Mouse (Mus musculus): ENCODE measurements at regions not wholly inside any gene's neighbourhood (a gene's known extent, or its start where the extent isn't known, plus 50 kb on each side); places are given as distances from the start of the nearest gene placed in this dataset.

- DNase-seq: no peak
Observed at GRCm38 (mm10) chr5:85706084-85706483, 359.3 kb downstream of the Cenpc1 start.

GRCm38 (mm10) chr5:85677872-85678271 is 387.5 kb downstream of the Cenpc1 start:
- DNase-seq: no peak

GRCm38 (mm10) chr5:85671121-85671520 is 394.3 kb downstream of the Cenpc1 start:
- DNase-seq: no peak

GRCm38 (mm10) chr5:85661487-85661886 is 403.9 kb downstream of the Cenpc1 start:
- no peak for DNase-seq

- no peak for DNase-seq
Observed at GRCm38 (mm10) chr5:85621078-85621477, 444.3 kb downstream of the Cenpc1 start.

GRCm38 (mm10) chr5:85614783-85615182 is 450.6 kb downstream of the Cenpc1 start:
- DNase-seq: no peak

GRCm38 (mm10) chr5:85612606-85613005 is 452.8 kb downstream of the Cenpc1 start:
- DNase-seq: peak; percentile 44

GRCm38 (mm10) chr5:85609104-85609503 is 456.3 kb downstream of the Cenpc1 start:
- DNase-seq: no peak

GRCm38 (mm10) chr5:85598164-85598563 is 467.2 kb downstream of the Cenpc1 start:
- DNase-seq: no peak

- no peak for DNase-seq
Observed at GRCm38 (mm10) chr5:85595082-85595447, 470.3 kb downstream of the Cenpc1 start.

GRCm38 (mm10) chr5:85594413-85595081 is 470.8 kb downstream of the Cenpc1 start:
- no peak for DNase-seq

GRCm38 (mm10) chr5:85592236-85592635 is 473.1 kb downstream of the Cenpc1 start:
- DNase-seq: no peak

- DNase-seq: peak; percentile 25
Observed at GRCm38 (mm10) chr5:85586727-85587126, 478.7 kb downstream of the Cenpc1 start.

GRCm38 (mm10) chr5:85572531-85572930 is 492.9 kb downstream of the Cenpc1 start:
- no peak for DNase-seq

- no peak for DNase-seq
Observed at GRCm38 (mm10) chr5:85571967-85572366, 493.4 kb downstream of the Cenpc1 start.

GRCm38 (mm10) chr5:85571381-85571780 is 494.0 kb downstream of the Cenpc1 start:
- no peak for DNase-seq

- DNase-seq: no peak
Observed at GRCm38 (mm10) chr5:85536329-85536728, 529.1 kb downstream of the Cenpc1 start.

GRCm38 (mm10) chr5:85525385-85526194 is 539.8 kb downstream of the Cenpc1 start:
- DNase-seq: no peak

GRCm38 (mm10) chr5:85505244-85505643 is 560.1 kb downstream of the Cenpc1 start:
- DNase-seq: no peak

GRCm38 (mm10) chr5:85497261-85497660 is 568.1 kb downstream of the Cenpc1 start:
- no peak for DNase-seq

GRCm38 (mm10) chr5:85485733-85486322 is 579.6 kb downstream of the Cenpc1 start:
- DNase-seq: no peak

GRCm38 (mm10) chr5:85485157-85485556 is 580.2 kb downstream of the Cenpc1 start:
- DNase-seq: no peak

- DNase-seq: no peak
Observed at GRCm38 (mm10) chr5:85467811-85468210, 597.6 kb downstream of the Cenpc1 start.

- no peak for DNase-seq
Observed at GRCm38 (mm10) chr5:85467151-85467550, 598.2 kb downstream of the Cenpc1 start.
